Mouse (Mus musculus) liver, adult (tissue): Measurements from ENCODE around the gene Nphp4.

Experiments used
- GATA4 ChIP-seq: IDR thresholded peaks from 2 replicates; pipeline ENCODE4 v1.6.1; 2014; ENCODE audit warnings: mild to moderate bottlenecking, low read length; ENCODE audit not compliant: insufficient replicate concordance

Nphp4 gene

DNA sequence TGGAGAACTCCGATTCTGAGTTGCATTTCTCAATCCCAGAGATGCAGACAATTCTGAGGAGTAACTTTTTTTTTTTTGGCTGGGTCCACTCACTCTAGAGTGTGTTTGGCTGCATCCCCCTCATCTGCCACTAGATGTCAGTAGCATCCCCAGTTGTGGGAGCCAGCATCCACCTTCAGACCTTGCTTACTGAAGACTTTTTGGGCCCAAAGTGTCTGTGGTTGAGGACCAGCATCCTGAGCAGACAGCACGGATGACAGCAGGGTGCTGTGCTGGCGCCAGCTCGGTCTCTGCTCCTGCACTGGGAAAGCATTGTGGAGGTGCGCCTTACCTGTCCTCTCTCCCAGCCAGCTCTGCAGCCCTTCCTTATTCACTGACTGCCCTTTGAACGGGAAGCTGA, 43.6 kb downstream of the Nphp4 start:
- TF ChIP-seq GATA4 = no peak

DNA sequence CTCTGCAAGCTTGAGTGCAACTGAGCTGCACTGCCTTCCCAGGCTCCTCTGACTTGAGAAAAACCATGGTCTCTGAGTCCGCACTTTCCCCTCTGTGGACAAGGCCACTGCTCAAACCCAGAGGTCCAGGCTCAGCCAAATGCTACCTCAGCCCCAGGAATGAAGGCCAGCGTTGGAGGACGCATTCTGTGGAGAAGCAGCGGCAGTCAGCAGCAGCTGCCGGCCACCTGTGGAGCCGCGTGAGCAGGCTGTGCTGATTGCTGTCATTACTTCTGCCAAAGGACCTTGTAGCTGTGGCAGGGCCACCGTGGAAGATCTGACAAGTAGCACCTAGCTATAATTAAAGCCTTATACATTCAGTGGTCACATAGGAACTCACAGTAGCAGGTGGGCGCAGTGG, 56.4 kb downstream of the Nphp4 start:
- TF ChIP-seq GATA4 = no peak

DNA sequence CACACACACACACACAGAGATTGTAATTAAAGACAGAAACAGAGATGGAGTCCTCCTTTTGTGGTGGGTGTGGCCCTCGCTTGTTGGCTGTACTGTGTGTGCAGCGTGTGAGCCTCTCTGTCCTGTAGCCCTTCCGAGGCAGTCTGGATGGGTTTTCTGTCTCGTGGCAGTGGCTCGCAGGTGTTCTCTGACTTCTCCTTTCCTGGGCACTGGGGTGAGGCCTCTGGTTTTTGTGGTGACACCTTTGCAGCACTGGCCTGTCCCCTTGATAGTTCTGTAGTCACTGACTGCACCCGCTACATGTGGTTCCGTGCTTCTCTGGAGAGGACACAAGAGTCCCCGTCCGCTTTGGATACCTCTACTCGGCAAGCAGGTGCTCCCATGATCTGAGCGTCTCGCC, 63.2 kb downstream of the Nphp4 start:
- no peak for TF ChIP-seq GATA4

DNA sequence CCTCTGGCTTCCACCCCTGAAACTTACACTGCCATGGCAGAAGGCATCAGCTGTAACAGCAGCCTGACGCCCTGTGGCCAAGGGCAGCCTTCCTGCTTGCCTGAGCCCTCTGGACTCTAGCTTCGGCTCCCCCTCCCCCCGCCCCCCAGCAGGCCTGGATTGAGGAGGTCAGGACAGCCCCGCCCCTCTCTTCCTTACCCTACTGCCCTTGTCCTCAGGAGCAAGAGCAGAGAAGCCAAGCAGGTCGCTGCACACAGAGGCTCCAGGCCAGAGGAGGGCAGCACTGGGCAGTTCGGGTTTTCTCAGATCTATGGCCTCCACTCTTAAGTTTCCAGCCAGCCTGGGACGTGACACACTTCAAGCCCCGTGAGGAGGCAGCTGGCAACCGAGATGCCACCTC, 64.7 kb downstream of the Nphp4 start:
- TF ChIP-seq GATA4 = no peak

DNA sequence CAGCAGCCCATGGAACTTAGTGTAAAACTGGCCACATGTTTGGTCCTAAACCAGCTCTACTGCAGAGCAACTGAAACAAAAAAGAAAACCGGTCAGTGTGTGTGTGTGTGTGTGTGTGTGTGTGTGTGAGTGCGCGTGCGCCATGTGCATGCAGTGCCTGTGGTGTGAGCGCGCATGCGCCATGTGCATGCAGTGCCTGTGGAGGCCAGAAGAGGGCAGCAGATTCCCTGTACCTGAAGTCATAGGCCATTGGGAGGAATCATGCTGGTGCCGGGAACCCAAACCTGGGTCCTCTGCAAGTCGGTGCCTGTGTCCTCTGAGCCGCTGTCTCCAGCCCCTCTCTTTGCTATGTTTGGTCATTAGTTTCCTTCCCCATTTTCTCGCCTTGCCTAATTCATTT, 65.9 kb downstream of the Nphp4 start:
- TF ChIP-seq GATA4 = no peak

DNA sequence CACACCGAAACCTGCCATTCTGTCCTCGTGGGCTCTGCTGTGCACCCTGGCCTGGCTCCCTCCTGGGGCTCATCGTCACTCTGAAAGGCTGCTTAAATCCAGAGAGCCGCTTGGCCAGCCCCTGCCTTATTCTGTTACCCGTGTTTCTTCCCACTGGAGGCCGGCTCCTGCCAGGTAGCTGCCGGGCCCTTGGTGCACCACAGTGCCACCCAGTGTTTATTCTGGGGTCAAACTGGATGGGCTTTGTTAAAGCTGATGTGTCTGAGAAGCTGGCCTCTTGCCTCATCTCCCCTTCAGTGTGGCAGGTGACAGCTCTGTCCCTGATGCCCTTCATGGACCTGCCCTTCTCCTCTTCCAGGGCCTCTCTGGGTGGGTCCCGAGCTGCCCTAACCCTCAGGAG, 70.0 kb downstream of the Nphp4 start:
- no peak for TF ChIP-seq GATA4

DNA sequence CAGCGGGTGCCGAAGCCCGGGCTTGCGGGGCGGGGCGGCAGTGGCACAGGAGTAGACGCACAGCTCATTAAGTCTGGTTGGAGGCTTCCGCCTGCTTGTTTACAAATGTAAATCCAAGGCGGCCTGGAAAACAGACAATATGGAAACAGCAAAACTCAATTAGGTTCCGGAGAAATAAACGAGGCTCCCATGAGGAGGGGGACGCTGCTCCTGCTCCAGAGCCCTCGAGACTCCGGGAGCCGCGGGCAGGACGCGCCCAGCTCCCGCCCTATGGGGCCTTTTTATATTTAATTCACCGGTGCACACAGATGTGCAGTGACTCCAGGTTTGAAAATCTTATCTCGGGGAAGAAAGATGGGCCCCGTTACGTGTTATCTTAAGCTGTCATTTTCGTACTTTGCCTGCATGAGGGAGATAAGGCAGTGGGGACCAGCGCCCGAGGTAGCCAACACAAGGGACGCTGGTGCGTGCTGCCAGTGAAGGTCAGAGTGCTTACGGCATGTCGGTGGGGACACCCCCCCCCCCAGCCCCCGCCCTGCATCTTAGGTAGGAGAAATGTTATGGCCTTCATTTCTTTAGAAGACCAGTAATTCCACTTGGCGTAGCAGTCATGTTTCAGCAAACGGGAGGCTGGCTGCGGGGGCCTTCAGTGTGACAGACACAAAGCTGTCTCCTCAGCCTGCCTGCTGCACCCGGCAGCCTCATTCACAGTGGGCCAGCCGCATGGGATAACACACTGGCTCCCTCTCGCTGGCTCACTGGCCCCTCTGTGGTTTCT, 71.6 kb downstream of the Nphp4 start:
- TF ChIP-seq GATA4 = no peak

DNA sequence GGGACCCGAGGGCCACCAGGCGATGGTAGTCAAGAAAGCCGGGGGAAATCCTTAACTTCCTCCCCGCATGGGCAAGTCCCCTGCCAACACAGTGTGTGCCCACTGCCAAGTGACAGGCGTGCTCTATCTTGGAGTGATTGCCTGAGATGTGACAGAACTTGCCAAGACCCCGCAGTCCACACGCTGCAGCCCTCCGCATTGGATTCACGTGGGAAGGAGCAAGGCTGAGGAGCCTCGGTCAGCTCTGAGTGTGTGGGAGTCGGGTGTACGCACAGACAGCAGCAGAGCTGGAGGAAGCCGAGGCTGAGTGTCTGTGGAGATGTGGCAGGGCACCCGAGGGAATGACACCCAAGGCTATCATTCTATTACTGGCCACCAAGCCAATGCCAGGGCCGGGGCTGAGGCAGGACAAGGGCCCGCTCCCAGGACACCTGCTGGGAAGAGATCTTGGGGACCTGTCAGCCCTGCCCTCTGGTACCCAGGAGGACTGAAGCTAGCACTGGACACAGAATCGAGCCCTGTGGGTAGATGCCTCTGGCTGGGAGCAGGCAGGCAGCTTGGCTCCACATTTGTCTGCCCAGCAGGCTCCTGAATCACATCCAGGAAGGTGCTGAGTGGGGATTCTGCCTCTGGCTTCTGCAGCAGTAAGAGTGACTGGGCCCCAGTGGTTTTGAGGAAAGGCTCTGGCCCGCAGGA, 73.1 kb downstream of the Nphp4 start:
- no peak for TF ChIP-seq GATA4

DNA sequence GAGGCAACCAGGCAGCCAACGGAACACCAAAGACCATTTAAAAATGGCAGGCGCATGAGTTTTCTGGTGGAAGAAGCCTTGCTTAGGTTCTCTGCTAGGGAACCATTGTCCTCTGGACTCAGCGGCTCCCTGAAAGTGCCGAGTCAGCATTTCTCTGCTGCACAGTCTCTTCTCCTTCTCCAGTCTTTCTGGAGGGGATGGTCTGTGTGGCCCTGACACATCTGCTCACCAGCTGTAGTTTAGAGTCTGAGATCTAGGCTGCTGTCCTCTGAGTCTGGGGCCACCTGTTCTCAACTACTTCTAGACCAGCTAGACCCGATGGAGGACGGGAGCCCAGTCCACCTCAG, 73.7 kb downstream of the Nphp4 start:
- TF ChIP-seq GATA4 = no peak

DNA sequence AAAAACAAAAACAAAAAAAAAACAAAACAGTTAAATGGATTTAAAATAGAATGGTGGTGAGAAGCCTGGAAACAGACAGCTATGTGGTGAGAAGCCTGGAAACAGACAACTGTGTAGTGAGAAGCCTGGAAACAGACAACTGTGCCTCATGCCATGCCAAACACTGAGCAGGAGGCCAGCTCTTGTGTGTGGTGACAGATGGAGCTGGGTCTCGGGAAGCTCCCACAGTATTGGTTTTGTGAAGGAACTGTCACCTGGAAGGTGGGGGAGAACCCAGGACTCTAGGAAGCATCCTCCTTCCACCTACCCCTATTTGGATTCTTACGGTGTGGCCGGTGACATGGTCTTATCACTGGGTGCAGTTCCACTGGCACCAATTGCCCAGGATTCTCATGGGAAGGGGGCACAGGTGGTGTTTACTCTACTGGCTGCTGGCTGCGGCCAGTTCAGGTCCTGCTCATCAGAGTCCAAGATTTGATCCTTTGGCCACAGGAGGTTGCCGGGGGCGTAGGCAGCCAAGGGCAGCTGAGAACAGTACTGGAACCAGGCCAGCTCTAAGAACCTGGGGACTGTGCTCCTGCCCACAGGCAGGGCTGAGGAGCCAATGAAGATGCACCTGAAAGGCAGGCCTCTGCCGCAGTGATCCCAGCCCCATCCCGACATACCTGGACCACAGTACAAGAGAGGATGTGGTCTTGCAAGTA, 77.2 kb downstream of the Nphp4 start:
- no peak for TF ChIP-seq GATA4

DNA sequence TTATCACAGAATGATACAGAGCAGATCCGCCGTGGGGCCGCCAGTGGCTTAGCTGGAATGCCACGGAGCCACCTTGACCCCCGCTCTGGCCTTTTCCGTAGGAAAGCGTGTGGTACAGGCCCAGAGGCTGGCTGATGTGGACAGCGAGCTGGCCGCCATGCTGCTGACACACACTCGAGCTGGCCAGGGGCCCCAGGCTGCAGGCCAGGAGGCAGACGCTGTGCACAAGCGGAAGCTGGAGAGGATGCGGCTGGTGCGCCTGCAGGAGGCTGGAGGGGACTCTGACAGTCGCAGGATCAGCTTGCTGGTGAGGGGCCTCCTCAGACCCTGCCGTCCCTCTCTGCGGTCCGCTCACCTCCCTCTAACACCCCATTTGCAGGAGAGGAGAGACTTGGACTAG, 77.9 kb downstream of the Nphp4 start:
- no peak for TF ChIP-seq GATA4

DNA sequence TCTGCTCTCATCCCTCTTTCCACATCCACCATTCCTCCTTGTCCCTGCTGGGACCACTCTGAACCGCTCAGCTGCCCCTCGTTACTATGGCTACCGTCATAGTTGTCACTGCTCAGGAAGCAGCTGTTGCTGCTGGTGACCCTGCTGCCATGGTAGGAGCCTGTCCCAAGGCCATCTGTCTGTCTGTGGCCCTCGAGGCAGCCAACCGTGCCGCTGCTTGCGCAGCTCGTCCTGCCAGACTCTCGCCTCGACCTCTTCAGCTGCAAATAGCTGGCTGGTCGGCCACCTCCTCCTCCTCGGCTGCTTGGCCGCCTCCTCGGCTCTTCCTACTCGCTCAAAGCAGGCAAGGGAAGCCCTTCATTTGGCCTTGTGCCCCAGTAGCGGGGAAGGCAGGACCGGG, 81.7 kb downstream of the Nphp4 start:
- no peak for TF ChIP-seq GATA4

DNA sequence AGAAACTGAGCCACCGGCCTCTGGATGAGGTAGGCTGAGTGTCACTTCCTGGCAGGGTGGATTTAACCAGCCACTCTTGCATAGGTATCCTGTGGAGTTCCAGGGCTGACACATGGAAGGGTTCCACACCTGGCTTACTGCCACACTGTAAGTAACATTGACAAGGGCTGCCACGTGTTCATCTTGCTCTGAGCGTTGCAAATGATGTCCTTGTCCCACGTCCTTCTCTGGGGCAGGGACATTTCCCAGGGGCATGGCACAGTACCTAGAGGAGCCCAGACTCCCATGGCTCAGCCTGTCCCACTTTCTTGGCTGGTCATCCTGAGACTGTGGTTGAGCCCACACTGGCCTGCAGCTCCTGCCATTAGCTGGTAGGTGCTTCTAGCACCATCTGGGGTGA, 91.5 kb downstream of the Nphp4 start:
- TF ChIP-seq GATA4 = no peak

DNA sequence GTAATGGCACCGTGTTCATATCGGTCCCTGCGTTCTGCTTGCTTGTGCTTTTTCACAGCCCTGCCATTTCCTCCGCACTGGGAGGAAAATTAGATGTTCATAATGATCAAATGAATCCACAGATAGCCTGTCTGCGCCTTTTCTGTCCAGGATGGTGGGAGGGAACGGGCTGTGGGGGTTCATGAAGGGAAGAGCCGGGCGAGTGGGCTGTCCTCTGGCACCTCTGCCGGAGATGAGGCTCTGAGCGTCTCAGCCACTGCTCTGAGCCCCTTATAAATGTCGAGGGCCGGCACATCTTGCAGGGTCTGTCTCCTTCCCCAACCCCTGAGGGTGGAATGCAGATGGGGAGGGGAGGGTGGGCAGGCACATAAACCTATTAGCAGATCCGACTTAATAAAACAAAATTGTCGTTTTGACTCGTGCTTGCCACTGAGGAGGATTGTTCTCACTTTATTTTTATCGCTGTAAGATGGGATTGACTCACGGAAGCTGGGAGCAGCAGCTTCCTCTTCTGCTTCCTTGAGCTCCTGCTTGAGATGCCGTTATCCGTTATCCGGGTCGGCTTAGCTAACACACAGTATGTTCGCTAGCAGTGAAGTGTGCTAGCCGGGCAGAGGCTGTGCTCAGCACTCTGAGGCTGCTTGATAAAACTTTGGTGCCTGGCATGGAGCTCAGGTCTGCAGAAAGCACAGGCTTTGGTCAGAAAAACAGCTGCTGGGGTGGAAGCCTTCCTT, 92.3 kb downstream of the Nphp4 start:
- no peak for TF ChIP-seq GATA4

DNA sequence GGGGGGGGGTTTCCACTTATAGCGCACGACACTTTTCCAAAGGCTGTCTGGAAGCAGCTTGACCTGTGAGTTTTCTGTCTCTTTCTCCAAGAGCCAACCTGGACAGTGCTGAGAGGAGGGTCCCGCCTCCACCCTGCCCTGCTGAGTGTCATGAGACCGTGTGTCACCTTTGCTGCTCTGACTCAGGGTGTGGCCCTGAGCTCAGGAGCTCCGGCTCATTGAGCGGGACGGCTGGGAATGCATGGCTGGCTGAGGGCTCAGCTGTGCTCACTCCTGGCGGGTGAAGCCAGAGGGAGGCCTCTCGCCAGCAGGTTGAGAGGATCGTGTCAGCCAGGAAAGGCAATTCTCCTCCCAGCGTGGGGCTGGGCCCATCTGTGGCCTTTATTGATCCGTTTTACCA, 97.8 kb downstream of the Nphp4 start:
- TF ChIP-seq GATA4 = no peak

DNA sequence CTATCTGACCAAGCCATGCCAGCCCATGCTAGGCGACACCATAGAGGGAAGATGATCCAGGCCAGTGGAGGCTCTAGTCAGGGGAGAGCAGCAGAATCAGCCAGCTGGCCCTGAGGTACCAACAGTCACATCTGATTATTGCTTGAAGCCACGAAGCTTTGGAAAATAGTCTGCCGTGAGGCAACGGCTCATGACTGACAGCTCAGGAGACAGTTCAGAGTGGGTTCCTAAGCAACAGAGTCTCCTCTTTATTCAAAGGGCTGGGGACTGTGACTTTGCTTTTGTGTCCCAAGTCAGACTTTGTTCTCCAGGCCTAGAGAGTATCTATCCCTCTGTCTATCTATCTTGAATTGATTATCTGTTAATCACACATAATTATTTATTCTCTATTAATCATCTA, 100.3 kb downstream of the Nphp4 start:
- TF ChIP-seq GATA4 = no peak
